Mouse (Mus musculus): ENCODE measurements around the gene Rps11.
"Not testable (repeated sequence)": the region's sequence is repeated elsewhere in the genome, so short reads cannot be mapped to it uniquely, and the experiment has no call there.

Rps11 gene

DNA sequence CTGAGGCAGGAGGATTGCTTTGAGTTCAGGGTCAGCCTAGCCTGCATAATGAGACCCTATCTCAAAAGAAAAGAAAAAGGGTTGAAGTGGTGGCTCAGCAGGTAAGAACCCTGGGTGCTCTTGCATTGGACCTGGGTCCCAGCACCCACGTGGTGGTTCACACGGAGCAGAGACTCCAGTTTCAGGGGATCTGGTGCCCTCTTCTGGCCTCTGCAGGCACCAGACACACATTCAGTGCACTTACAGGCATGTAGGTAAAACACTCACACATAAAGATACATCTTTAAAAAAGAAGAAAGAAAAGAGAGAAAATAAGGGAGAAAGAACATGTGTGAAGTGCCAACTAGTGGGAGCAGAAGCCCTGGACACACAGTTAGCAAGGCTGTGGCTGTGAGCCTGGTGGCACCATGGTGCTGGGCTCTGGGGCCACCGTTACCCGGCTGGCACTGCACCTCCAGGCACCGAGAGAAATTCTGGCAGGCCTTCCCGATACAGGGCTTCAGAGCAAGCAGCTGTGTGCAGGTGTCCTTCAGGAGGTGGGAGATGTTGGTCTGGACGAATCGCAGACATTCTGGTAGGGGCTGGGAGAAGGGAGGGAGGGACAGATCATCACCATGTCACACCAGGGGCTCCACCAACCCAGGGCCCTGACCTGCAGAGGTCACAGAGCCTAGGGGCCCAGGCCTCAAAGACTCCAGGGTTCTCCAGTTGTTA lies 9.4 kb upstream of the Rps11 start:
- DNase-seq (ENCODE audit: extremely low spot score, low read depth, low spot score) = no peak

DNA sequence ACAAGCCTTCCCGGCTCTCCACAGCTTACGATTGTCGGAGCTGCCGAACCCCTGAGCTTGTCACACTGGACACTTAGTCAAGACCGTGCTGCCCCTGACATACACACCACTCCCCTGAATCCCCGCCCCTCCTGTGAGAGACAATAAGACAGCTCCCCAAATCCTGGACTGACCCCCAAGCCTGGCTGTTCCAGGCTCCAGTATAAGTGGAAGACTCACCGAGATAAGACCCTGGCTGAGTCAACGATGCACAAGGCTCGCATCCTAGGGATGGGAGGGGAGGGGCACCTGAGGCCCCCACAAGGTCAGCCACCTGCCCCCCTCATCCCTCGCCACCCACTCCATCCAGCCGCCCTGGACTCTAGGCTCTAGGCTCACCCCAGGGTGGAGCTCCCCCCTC lies 7.6 kb upstream of the Rps11 start:
- no peak for DNase-seq (ENCODE audit: extremely low spot score, low read depth, low spot score)

- DNase-seq (ENCODE audit: extremely low spot score, low read depth, low spot score) = no peak
These were observed 5.7 kb upstream of the Rps11 start for GRCm38 (mm10) chr7:45129776-45130512.

DNA sequence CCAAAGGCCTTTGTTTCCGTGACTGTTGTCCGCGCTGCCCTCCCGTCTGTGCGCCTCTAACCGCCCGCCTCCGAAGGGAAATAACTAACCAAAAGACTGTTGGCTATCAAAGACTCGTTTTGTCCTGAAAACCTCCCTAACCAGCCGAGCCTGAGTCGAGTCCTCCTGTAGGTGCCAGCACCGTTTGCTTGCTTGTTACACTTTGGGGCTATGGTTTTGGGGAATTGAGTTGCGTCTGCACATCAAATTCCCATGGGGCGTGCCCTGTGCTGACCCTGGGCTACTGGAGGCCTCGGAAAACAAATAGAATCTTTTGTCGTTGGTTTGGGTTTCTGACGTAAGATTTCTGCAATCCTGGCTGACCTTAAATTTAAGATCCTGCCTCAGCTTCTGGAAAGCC lies 5.1 kb upstream of the Rps11 start:
- no peak for DNase-seq (ENCODE audit: extremely low spot score, low read depth, low spot score)

DNA sequence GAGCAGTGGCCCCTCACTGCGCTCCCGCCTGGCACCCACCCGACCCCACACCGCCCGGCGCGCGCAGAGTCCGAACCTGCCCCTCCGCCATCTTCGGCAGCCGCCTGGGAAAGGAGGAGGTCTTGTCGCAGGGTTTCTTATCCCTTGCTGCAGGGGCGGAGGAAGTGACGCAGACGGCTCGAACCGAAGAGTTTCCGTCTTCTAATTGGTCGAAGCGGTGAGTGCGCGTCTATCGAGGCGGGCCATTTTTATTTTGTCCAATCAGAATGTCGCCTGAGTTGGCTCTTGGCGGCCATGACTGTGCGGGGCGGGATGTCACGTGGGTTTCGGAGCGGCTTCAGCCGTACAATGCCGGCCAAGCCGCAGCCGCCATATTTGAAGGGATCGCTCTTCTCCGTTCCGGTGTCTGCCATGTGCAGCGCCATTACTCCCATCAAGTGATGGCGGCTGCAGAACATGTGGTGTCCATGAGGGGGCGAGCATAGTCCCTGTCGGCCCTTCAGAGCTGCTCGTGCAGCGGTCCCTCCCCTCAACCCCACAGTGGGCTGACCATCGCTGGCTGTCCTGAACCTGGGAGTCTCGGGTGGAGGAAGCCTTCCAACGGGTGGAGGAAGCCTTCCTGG lies 4.5 kb upstream of the Rps11 start, which contains the start of gene Rpl13a:
Rpl13a (minus strand) TSS at position 138 of the 623 bp plus-strand sequence.
- peak; percentile 98 for DNase-seq (ENCODE audit: extremely low spot score, low read depth, low spot score)

GRCm38 (mm10) chr7:45127700-45128224 lies 3.5 kb upstream of the Rps11 start:
- DNase-seq (ENCODE audit: extremely low spot score, low read depth, low spot score) = no peak

DNA sequence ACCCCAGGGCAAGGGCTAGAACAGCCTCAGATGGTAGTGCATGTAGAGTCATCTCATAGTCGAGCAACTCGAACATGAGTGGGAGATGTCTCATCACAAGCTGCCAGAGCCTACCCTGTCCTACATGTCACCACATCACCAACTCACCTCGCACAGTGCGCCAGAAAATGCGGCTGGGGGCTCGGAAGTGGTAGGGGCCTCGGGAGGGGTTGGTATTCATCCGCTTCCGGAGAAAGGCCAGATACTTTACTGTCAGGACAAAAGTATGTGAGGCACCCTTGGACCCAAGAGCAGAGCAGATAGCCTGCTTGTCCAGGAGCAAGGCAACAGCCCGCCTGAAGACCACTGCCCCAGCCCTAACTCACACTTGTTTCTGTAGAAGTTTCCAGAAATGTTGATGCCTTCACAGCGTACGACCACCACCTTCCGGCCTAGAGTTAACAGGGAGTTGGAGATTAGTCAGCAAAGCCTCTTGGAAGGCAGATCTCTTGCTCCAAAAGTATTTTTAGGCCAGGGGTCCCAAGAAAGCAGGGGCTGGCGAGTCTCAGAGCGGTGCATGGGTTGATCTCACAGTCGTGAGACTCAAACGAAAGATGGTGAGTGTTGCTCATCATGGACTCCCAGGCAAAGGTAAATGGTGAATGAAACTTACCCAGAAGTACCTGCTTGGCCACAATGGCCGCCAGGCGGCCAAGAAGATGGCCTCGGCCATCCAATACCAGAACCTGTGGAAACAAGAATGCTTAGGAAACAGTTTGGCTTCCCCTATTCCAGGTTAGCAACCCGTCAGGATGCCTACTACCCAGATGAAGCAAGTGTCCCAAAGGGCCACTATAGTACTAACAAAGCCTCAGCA lies 2.8 kb upstream of the Rps11 start:
- DNase-seq (ENCODE audit: extremely low spot score, low read depth, low spot score) = no peak

GRCm38 (mm10) chr7:45126147-45126843 lies 2.1 kb upstream of the Rps11 start:
- no peak for DNase-seq (ENCODE audit: extremely low spot score, low read depth, low spot score)

DNA sequence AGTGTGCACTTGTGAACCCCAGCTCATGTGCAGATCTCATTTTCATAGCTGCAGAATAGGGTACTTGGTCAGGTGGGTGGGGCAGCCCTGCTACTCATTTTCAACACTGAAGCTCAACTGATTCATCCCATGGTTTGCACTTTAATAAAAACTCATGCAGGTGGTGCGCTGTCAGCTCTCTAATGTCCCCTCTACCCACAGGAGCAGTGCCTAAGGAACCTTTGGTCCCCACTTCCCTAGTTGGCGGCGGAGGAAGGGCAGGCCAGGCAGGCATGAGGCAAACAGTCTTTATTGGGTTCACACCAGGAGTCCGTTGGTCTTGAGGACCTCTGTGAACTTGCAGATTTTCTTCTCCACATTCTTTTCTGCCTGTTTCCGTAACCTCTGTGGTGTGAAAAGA lies 1.4 kb upstream of the Rps11 start:
- DNase-seq (ENCODE audit: extremely low spot score, low read depth, low spot score) = not testable (repeated sequence)

DNA sequence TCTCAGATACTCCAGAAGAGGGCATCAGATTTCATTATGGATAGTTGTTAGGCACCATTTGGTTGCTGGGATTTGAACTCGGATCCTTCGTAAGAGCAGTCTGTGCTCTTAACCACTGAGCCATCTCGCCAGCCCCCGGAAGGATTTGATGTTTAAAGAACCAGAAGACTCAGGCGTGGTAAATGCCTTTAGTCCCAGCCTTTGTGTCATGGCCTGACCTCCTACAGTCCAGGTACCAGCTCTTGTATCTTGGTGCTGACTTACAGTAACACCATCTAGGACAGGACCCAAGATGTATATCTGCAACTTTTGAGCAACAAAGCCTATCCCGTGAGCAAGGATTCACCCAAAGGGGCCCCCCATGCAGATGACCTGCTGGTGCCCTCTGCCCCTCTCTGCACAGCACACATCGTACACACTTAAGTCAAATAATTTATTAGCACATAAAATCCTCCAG lies 933 bp upstream of the Rps11 start:
- peak; percentile 62 for DNase-seq (ENCODE audit: extremely low spot score, low read depth, low spot score)

- no peak for DNase-seq (ENCODE audit: extremely low spot score, low read depth, low spot score)
These were observed 1.1 kb downstream of the Rps11 start for GRCm38 (mm10) chr7:45123186-45123570.

GRCm38 (mm10) chr7:45122561-45123185 lies 1.6 kb downstream of the Rps11 start:
- DNase-seq (ENCODE audit: extremely low spot score, low read depth, low spot score) = no peak

GRCm38 (mm10) chr7:45121966-45122365 lies 2.3 kb downstream of the Rps11 start:
- no peak for DNase-seq (ENCODE audit: extremely low spot score, low read depth, low spot score)

DNA sequence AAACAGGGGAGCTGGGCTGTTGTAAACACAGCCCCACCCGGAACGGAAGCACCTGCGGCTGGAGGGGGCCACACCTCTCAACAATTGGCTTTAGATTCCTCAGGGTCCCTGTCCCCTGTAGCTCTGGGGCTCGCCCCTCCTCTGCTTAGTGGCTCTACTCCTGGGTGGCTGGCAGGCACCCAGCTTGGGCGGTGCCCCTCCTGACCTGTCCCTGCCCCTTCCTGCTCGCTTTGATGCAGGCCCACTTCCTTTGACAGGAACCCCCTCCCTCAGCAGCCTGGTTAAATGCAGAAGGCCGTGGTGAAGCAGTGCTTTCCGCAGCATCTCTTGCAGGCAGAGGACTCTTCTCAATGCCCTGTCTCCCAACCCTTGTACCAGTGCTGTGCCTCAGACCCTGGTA lies 2.8 kb downstream of the Rps11 start:
- DNase-seq (ENCODE audit: extremely low spot score, low read depth, low spot score) = no peak

- no peak for DNase-seq (ENCODE audit: extremely low spot score, low read depth, low spot score)
These were observed 4.2 kb downstream of the Rps11 start for GRCm38 (mm10) chr7:45119780-45120709.

DNA sequence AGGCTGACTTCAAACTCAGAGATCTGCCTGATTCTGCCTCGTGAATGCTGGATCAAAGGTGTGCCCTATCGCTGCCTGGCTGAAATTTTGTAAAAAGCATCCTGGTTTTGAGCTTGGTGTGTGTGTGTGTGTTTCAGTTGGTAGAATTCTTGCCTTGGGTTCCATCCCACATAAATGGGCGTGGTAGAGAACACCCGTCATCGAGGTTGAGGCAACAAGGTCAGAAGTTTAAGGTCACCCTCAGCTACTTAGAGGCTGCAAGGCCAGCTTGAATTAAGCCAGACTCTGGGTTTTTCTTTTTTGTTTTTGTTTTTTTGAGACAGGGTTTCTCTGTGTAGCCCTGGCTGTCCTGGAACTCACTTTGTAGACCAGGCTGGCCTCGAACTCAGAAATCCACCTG lies 5.9 kb downstream of the Rps11 start:
- no peak for DNase-seq (ENCODE audit: extremely low spot score, low read depth, low spot score)

GRCm38 (mm10) chr7:45117566-45117965 lies 6.7 kb downstream of the Rps11 start:
- no peak for DNase-seq (ENCODE audit: extremely low spot score, low read depth, low spot score)

- DNase-seq (ENCODE audit: extremely low spot score, low read depth, low spot score) = no peak
These were observed 10.8 kb downstream of the Rps11 start for GRCm38 (mm10) chr7:45113476-45113875.

GRCm38 (mm10) chr7:45112529-45112928 lies 11.7 kb downstream of the Rps11 start:
- DNase-seq (ENCODE audit: extremely low spot score, low read depth, low spot score) = no peak

Measured in hindlimb bud, embryonic 11.5 days (tissue).